Mouse (Mus musculus) spleen, adult 2 months (tissue): ENCODE results near the gene Shank2.

Experiments used
- CTCF ChIP-seq: fragments of 200-500 bp; IDR thresholded peaks from 2 replicates; pipeline ENCODE4 v1.5.1; 2011; ENCODE audit warnings: mild to moderate bottlenecking, inconsistent platforms; ENCODE audit not compliant: insufficient read depth, insufficient read length, insufficient replicate concordance; ENCODE audit errors: extremely low read depth
- POLR2A ChIP-seq: fragments of 200-500 bp; IDR thresholded peaks from 2 replicates; pipeline ENCODE4 v1.6.1; 2011; ENCODE audit warnings: low read depth, low read length, inconsistent platforms

DNA sequence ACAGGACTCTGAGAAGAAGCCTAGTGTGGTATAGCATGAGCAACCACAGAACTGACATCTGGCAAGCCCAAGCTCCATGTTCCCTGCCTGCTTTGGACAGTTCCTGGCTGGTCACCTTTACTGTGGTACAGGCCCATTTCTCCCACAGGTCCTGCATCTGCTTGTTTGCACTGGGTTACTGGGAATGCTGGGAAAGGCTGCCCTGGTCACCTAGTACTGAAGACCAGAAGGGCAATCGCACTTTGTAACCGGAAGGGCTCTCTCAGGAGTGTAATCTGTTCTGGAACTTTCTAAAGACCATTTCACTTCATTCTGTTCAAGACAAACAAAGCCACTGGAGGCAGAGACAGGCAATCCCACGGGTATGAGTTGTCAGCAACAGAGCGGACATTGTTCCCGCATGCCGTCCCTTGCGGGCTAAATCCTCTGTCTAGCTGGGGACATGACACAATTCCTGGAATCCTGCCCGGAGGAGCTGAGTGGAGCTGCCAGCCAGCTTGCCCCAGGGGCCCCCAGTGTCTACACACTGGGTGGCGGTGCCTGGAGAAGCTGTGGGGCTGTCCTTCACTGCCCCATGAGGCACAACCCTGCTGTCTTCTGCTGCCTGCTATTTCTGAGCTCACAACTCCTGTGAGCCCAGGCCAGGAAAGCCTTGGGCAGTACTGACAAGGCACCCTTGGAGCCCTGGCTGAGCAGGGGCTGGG lies 36.4 kb downstream of the Shank2 start:
- TF ChIP-seq CTCF, result no peak
- TF ChIP-seq POLR2A, result no peak
